Mouse (Mus musculus) forebrain, embryonic 14.5 days (tissue): ENCODE results near the gene Uhrf1. TPM values are rescaled to one million over a fixed set of nuclear protein-coding genes. Genes with fewer than 3 reads are reported as not detected.

ENCODE experiments used
- ATAC-seq: fragments of 200-750 bp; cut with Nextera tagmentation; 2 replicates; pipeline ENCODE4 v1.8.0; 2017; ENCODE audit warnings: mild to moderate bottlenecking, moderate library complexity
- DNase-seq: peaks from one replicate; pipeline ENCODE4 v3.0.0-alpha.2; 2015; ENCODE audit warnings: low spot score
- H3K27ac ChIP-seq: fragments of 300-500 bp; sonication (generic); 2 replicates; pipeline ENCODE4 v1.5.1; 2014; ENCODE audit warnings: low read depth, mild to moderate bottlenecking, control low read depth, low read length, moderate library complexity
- H3K27me3 ChIP-seq: fragments of 300-500 bp; sonication (generic); replicated peaks from 2 replicates; pipeline ENCODE4 v1.6.1; 2014; ENCODE audit warnings: low read length, control low read depth, mixed read lengths; ENCODE audit not compliant: control insufficient read depth, insufficient read depth
- H3K36me3 ChIP-seq: fragments of 300-500 bp; sonication (generic); 2 replicates; pipeline ENCODE4 v1.6.1; 2014; ENCODE audit warnings: low read length, control low read depth; ENCODE audit not compliant: control insufficient read depth, insufficient read depth
- H3K4me1 ChIP-seq: fragments of 300-500 bp; sonication (generic); 2 replicates; pipeline ENCODE4 v1.6.1; 2014; ENCODE audit warnings: antibody characterized with exemption, low read length, control low read depth; ENCODE audit not compliant: control insufficient read depth, insufficient read depth
- H3K4me2 ChIP-seq: fragments of 300-500 bp; sonication (generic); 2 replicates; pipeline ENCODE4 v1.6.1; 2014; ENCODE audit warnings: mild to moderate bottlenecking, control low read depth, low read length
- H3K4me3 ChIP-seq: fragments of 300-500 bp; sonication (generic); 2 replicates; pipeline ENCODE4 v1.5.1; 2014; ENCODE audit warnings: low read depth, low read length, control low read depth
- H3K9ac ChIP-seq: fragments of 300-500 bp; sonication (generic); 2 replicates; pipeline ENCODE4 v1.6.1; 2014; ENCODE audit warnings: mild to moderate bottlenecking, low read length, control low read depth, moderate library complexity
- H3K9me3 ChIP-seq: fragments of 300-500 bp; sonication (generic); replicated peaks from 2 replicates; pipeline ENCODE4 v1.6.1; 2016; ENCODE audit warnings: low read length, control low read depth, mixed read lengths; ENCODE audit not compliant: control insufficient read depth
- whole genome bisulfite sequencing: fragments of 180-500 bp; shearing (Covaris S2); extraction: QIAGEN DNeasy Blood & Tissue Kit; methylation state at CpG from one replicate; pipeline ENCODE4 v1.1.7; 2014; 5-methylcytosine and 5-hydroxymethylcytosine counted together
- polyA plus RNA-seq: library from polyadenylated mRNA; unstranded; fragments of >200 nt; fragmentation: Nextera tagmentation; extraction: Ambion mirVana; gene quantifications from 2 replicates; pipeline ENCODE4 v1.2.1, GENCODE M21; 2014

The Uhrf1 gene
- polyA plus RNA-seq, 1 experiment from 2014 or later, result 47.4 TPM

GRCm38 (mm10) chr17:56359183-56359725 is 56.1 kb downstream of the Uhrf1 start:
- DNase-seq (no peak), ATAC-seq (no peak)
- Histone ChIP-seq H3K9me3 (no peaks in the 10 kb centered on the region), H3K27ac (no peak overlapping the region), H3K4me1 (no peaks in the 10 kb centered on the region), H3K9ac (no peak overlapping the region), H3K4me2 (no peak overlapping the region), H3K27me3 (no peaks in the 10 kb centered on the region), H3K4me3 (no peak overlapping the region), H3K36me3 (peaks cover 67% of the 10 kb centered on the region)
- WGBS, result 77% methylated on average over 3 of the region's 3 CpGs

GRCm38 (mm10) chr17:56359864-56360263 is 56.7 kb downstream of the Uhrf1 start:
- ATAC-seq (no peak), DNase-seq (no peak)
- peak overlapping the region; percentile 53 for H3K27ac ChIP-seq
- no peak overlapping the region for H3K4me3 ChIP-seq
- no peaks in the 10 kb centered on the region for H3K27me3 ChIP-seq
- 96% methylated on average over 1 of the region's 1 CpGs for WGBS
- H3K9ac ChIP-seq, result peak overlapping the region; percentile 14; the same call in 1 of the 2 replicates
- H3K36me3 ChIP-seq, result peaks cover 64% of the 10 kb centered on the region
- no peaks in the 10 kb centered on the region for H3K9me3 ChIP-seq
- H3K4me1 ChIP-seq, result no peaks in the 10 kb centered on the region
- no peak overlapping the region for H3K4me2 ChIP-seq

- WGBS, result 45% methylated on average over 8 of the region's 8 CpGs
- DNase-seq (peak; percentile 32), ATAC-seq (peak; percentile 27; the same call in 1 of the 2 replicates)
- Histone ChIP-seq H3K4me1 (no peaks in the 10 kb centered on the region), H3K4me3 (no peak overlapping the region), H3K36me3 (peaks cover 63% of the 10 kb centered on the region), H3K4me2 (no peak overlapping the region), H3K27ac (peak overlapping the region; percentile 53), H3K9me3 (no peaks in the 10 kb centered on the region), H3K27me3 (no peaks in the 10 kb centered on the region), H3K9ac (peak overlapping the region; percentile 14)
Observed at GRCm38 (mm10) chr17:56360451-56360850, 57.3 kb downstream of the Uhrf1 start.

GRCm38 (mm10) chr17:56361542-56361941 is 58.4 kb downstream of the Uhrf1 start:
- Histone ChIP-seq H3K27me3 (no peaks in the 10 kb centered on the region), H3K36me3 (peaks cover 55% of the 10 kb centered on the region), H3K4me3 (no peak overlapping the region), H3K9ac (no peak overlapping the region), H3K4me1 (no peaks in the 10 kb centered on the region), H3K4me2 (no peak overlapping the region), H3K27ac (no peak overlapping the region), H3K9me3 (no peaks in the 10 kb centered on the region)
- ATAC-seq (no peak), DNase-seq (no peak)
- WGBS, result 93% methylated on average over 2 of the region's 2 CpGs

GRCm38 (mm10) chr17:56365791-56366673 is 62.9 kb downstream of the Uhrf1 start:
- ATAC-seq, result peak; percentile 30; the same call in 1 of the 2 replicates
- Histone ChIP-seq H3K27ac (peak overlapping the region; percentile 55), H3K9me3 (no peaks in the 10 kb centered on the region), H3K4me2 (no peak overlapping the region), H3K9ac (no peak overlapping the region), H3K4me3 (no peak overlapping the region), H3K36me3 (peaks cover 58% of the 10 kb centered on the region), H3K27me3 (no peaks in the 10 kb centered on the region), H3K4me1 (no peaks in the 10 kb centered on the region)
- WGBS, result 66% methylated on average over 7 of the region's 7 CpGs
- peak; percentile 21 for DNase-seq

- no peaks in the 10 kb centered on the region for H3K27me3 ChIP-seq
- no peaks in the 10 kb centered on the region for H3K4me1 ChIP-seq
- no peak overlapping the region for H3K9ac ChIP-seq
- H3K36me3 ChIP-seq, result peaks cover 67% of the 10 kb centered on the region
- DNase-seq (peak; percentile 45), ATAC-seq (peak; percentile 25; the same call in 1 of the 2 replicates)
- H3K4me2 ChIP-seq, result no peak overlapping the region
- H3K9me3 ChIP-seq, result no peaks in the 10 kb centered on the region
- H3K27ac ChIP-seq, result peak overlapping the region; percentile 27; the same call in 1 of the 2 replicates
- no peak overlapping the region for H3K4me3 ChIP-seq
- 65% methylated on average over 6 of the region's 6 CpGs for WGBS
Observed at GRCm38 (mm10) chr17:56368291-56368790, 65.2 kb downstream of the Uhrf1 start.

GRCm38 (mm10) chr17:56370090-56370489 is 67.0 kb downstream of the Uhrf1 start:
- H3K4me1 ChIP-seq, result peaks cover 4% of the 10 kb centered on the region; the same call in 1 of the 2 replicates

GRCm38 (mm10) chr17:56371029-56371660 is 68.0 kb downstream of the Uhrf1 start:
- peak overlapping the region; percentile 44; the same call in 1 of the 2 replicates for H3K27ac ChIP-seq

More at GRCm38 (mm10) chr17:56370090-56370489, 67.0 kb downstream of the Uhrf1 start:
- Histone ChIP-seq H3K27ac (no peak overlapping the region), H3K27me3 (no peaks in the 10 kb centered on the region), H3K4me3 (no peak overlapping the region), H3K4me2 (no peak overlapping the region), H3K36me3 (peaks cover 73% of the 10 kb centered on the region), H3K9me3 (no peaks in the 10 kb centered on the region), H3K9ac (no peak overlapping the region)
- 88% methylated on average over 3 of the region's 3 CpGs for WGBS
- DNase-seq (no peak), ATAC-seq (no peak)

More at GRCm38 (mm10) chr17:56371029-56371660, 68.0 kb downstream of the Uhrf1 start:
- H3K9me3 ChIP-seq, result no peaks in the 10 kb centered on the region
- no peak; the same call in 1 of the 2 replicates for ATAC-seq
- peaks cover 4% of the 10 kb centered on the region; the same call in 1 of the 2 replicates for H3K4me1 ChIP-seq
- H3K4me3 ChIP-seq, result no peak overlapping the region
- H3K9ac ChIP-seq, result peak overlapping the region; percentile 1; the same call in 1 of the 2 replicates
- DNase-seq, result peak; percentile 31
- no peaks in the 10 kb centered on the region for H3K27me3 ChIP-seq
- no peak overlapping the region for H3K4me2 ChIP-seq
- peaks cover 77% of the 10 kb centered on the region for H3K36me3 ChIP-seq
- WGBS, result 51% methylated on average over 15 of the region's 15 CpGs
